Mouse (Mus musculus): ENCODE data around the gene Tbl2. TPM values are rescaled to one million over a fixed set of nuclear protein-coding genes. Genes with fewer than 3 reads are reported as not detected.

Gene Tbl2
- polyA plus RNA-seq, 2 experiments = 5.5 to 10.2 TPM

DNA sequence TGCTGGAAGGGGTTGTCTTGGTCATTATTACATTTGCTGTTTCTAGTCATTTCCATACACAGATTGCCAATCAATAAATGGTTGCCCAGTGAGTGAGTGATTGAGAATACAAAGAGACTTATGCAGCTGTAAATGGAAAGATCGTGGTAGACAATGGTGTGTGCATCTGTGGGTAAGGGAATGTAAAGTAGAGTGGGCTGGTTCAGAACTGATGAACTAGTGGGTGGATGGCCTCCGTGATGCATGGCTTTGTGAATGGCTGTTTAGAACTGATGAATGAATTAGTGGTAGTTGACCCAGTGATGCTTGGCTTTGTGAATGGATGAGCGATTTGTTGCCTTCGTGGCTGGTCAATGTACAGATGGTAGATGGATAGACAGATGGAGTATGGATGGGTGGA is 19.7 kb upstream of the Tbl2 start:
- ATAC-seq (ENCODE audit: insufficient read depth) (no peak), DNase-seq (ENCODE audit: low read depth in 3 of 3, low spot score in 3 of 3) (no peak)
- Histone ChIP-seq H3K27me3 (ENCODE audit: control insufficient read depth, insufficient read depth, low read length) (peaks cover 9% of the 10 kb centered on the region), H3K9ac (replicated peaks) (no peak overlapping the region), H3K4me3 (ENCODE audit: insufficient read depth in 1 of 2, low read depth in 2 of 2, low read length in 2 of 2) (no peak overlapping the region), H3K27ac (no peak overlapping the region), H3K4me2 (ENCODE audit: low read depth) (no peak overlapping the region), H3K36me3 (replicated peaks; ENCODE audit: control insufficient read depth, insufficient read depth, low read depth) (no peaks in the 10 kb centered on the region), H3K4me1 (replicated peaks; ENCODE audit: control insufficient read depth in 2 of 2, insufficient read depth in 2 of 2, low read length in 1 of 2) (peaks cover 0 to 4% of the 10 kb centered on the region in 2 experiments; a peak in 1 of 4 replicates), H3K9me3 (ENCODE audit: control insufficient read depth, low read length) (no peaks in the 10 kb centered on the region)
- WGBS (ENCODE audit: insufficient replicate concordance) = 61% methylated on average over 4 of the region's 4 CpGs
- TF ChIP-seq EP300 (IDR thresholded peaks at IDR 0.05; ENCODE audit: low read depth) (no peak), CTCF (IDR thresholded peaks at IDR 0.05; ENCODE audit: low read depth) (no peak)

DNA sequence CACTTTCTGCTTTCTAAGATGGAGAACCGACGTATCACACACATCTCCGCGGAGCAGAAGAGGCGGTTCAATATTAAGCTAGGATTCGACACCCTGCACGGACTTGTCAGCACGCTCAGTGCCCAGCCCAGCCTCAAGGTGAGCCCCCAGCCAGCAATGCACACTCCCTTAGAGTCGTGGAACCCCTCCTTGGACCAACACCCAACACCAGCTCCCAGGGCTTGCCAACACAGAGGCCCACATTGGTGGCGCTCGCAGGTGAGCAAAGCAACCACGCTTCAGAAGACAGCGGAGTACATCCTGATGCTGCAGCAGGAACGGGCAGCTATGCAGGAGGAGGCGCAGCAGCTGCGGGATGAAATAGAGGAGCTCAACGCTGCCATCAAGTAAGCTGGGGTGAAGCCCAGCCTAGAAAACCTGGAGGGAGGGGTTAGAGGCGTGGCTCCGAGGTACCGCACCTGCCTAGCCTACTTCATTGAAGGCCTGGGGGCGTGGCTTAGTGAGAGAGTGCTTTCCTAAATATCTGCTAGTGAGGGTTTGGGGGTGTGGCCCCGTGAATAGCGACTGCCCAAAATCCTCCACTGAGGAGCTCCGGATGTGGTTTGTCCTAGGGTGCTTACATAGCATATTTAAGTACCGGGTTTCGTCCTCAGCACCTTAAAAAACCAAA is 15.6 kb upstream of the Tbl2 start:
- no peak for TF ChIP-seq CTCF (IDR thresholded peaks at IDR 0.05; ENCODE audit: low read depth)
- no peak for TF ChIP-seq EP300 (IDR thresholded peaks at IDR 0.05; ENCODE audit: low read depth)
- H3K4me2 ChIP-seq (ENCODE audit: low read depth) = peak overlapping the region; percentile 61
- DNase-seq (ENCODE audit: low read depth in 3 of 3, low spot score in 3 of 3) = peak in 2 of 3 experiments; percentile 44 to 69
- H3K27ac ChIP-seq = no peak overlapping the region
- WGBS (ENCODE audit: insufficient replicate concordance) = 9% methylated on average over 26 of the region's 26 CpGs
- H3K4me3 ChIP-seq (ENCODE audit: insufficient read depth in 1 of 2, low read depth in 2 of 2, low read length in 2 of 2) = peak overlapping the region; percentile 20 to 38; a peak in 3 of 4 replicates
- no peak overlapping the region for H3K9ac ChIP-seq (replicated peaks)
- H3K36me3 ChIP-seq (replicated peaks; ENCODE audit: control insufficient read depth, insufficient read depth, low read depth) = no peaks in the 10 kb centered on the region
- peaks cover 0 to 4% of the 10 kb centered on the region in 2 experiments; a peak in 1 of 4 replicates for H3K4me1 ChIP-seq (replicated peaks; ENCODE audit: control insufficient read depth in 2 of 2, insufficient read depth in 2 of 2, low read length in 1 of 2)
- peaks cover 9% of the 10 kb centered on the region for H3K27me3 ChIP-seq (ENCODE audit: control insufficient read depth, insufficient read depth, low read length)
- H3K9me3 ChIP-seq (ENCODE audit: control insufficient read depth, low read length) = no peaks in the 10 kb centered on the region
- ATAC-seq (ENCODE audit: insufficient read depth) = peak; percentile 58

DNA sequence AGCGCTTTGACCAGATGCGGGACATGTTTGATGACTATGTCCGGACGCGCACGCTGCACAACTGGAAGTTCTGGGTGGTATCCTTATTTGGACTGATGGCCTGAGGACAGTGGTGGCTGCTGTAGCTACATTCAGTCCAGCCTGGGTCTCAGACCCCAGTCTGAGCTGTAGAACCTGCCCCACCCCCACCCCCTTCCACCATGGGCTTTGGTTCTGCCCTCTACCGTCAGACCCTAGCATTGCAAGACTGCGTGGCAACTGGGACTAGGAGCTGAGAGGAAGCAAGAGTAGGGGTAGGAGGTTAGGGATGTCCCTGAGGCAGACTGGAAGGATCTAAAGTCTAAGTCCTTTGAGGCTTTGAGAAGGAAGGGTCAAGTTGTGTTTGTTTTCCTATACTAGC is 14.9 kb upstream of the Tbl2 start:
- 0 out of 2 replicates have a peak, but pooled peaks have one; percentile 32 for ATAC-seq (ENCODE audit: insufficient read depth)
- Histone ChIP-seq H3K36me3 (replicated peaks; ENCODE audit: control insufficient read depth, insufficient read depth, low read depth) (no peaks in the 10 kb centered on the region), H3K9me3 (ENCODE audit: control insufficient read depth, low read length) (no peaks in the 10 kb centered on the region), H3K9ac (replicated peaks) (no peak overlapping the region), H3K27ac (no peak overlapping the region), H3K27me3 (ENCODE audit: control insufficient read depth, insufficient read depth, low read length) (peaks cover 9% of the 10 kb centered on the region), H3K4me2 (ENCODE audit: low read depth) (peak overlapping the region; percentile 61), H3K4me3 (ENCODE audit: insufficient read depth in 1 of 2, low read depth in 2 of 2, low read length in 2 of 2) (peak overlapping the region; percentile 20 to 38), H3K4me1 (replicated peaks; ENCODE audit: control insufficient read depth in 2 of 2, insufficient read depth in 2 of 2, low read length in 1 of 2) (peaks cover 0 to 4% of the 10 kb centered on the region in 2 experiments; a peak in 1 of 4 replicates)
- no peak for DNase-seq (ENCODE audit: low read depth in 3 of 3, low spot score in 3 of 3)
- TF ChIP-seq EP300 (IDR thresholded peaks at IDR 0.05; ENCODE audit: low read depth) (no peak), CTCF (IDR thresholded peaks at IDR 0.05; ENCODE audit: low read depth) (peak; percentile 75)
- WGBS (ENCODE audit: insufficient replicate concordance) = 6% methylated on average over 8 of the region's 8 CpGs

DNA sequence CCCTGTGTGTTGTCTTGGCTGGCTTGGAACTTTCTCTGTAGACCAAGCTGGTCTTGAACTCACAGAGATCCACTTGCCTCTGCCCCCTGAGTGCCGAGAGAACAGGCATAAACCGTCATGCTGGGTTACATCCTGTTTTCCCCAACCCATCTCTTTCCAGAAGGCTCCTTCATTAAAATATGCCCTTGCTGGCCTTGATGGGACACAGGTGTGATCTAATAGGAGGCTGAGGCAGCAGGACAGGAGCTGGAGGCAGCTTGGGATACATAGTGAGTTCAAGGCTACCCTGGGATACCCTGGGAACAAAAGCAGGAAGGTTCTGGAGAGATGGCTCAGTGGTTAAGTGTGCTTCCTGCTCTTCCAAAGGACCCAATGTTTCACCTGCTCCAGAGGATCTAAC is 9.6 kb upstream of the Tbl2 start:
- Histone ChIP-seq H3K9me3 (ENCODE audit: control insufficient read depth, low read length) (no peaks in the 10 kb centered on the region), H3K4me3 (ENCODE audit: insufficient read depth in 1 of 2, low read depth in 2 of 2, low read length in 2 of 2) (no peak overlapping the region), H3K27me3 (ENCODE audit: control insufficient read depth, insufficient read depth, low read length) (no peaks in the 10 kb centered on the region), H3K9ac (replicated peaks) (no peak overlapping the region), H3K4me2 (ENCODE audit: low read depth) (no peak overlapping the region), H3K4me1 (replicated peaks; ENCODE audit: control insufficient read depth in 2 of 2, insufficient read depth in 2 of 2, low read length in 1 of 2) (peaks cover 0 to 4% of the 10 kb centered on the region in 2 experiments; a peak in 1 of 4 replicates), H3K27ac (no peak overlapping the region), H3K36me3 (replicated peaks; ENCODE audit: control insufficient read depth, insufficient read depth, low read depth) (no peaks in the 10 kb centered on the region)
- WGBS (ENCODE audit: insufficient replicate concordance) = 49% methylated on average over 2 of the region's 2 CpGs
- no peak for DNase-seq (ENCODE audit: low read depth in 3 of 3, low spot score in 3 of 3)
- no peak for ATAC-seq (ENCODE audit: insufficient read depth)
- no peak for TF ChIP-seq EP300 (IDR thresholded peaks at IDR 0.05; ENCODE audit: low read depth)
- TF ChIP-seq CTCF (IDR thresholded peaks at IDR 0.05; ENCODE audit: low read depth) = no peak

DNA sequence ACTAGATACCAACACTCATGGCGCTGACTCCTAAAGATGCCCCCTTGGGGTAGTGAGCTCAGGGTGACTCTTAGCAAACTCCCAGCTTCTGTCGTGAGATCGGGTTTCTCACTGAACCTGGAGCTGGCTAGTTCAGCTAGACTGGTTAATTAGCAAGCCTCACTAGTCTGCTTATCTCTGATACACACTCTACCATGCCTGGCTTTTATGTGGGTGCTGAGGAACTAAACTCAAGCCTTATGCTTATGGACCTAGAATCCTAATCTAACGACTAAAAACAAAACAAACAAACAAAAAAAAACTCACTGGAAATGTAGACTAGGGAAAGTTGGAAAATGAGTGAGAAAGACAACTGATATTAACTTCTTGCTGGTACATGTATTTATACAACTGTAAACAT is 5.0 kb upstream of the Tbl2 start:
- 13% methylated on average over 4 of the region's 4 CpGs for WGBS (ENCODE audit: insufficient replicate concordance)

More for the DNA sequence above, 5.0 kb upstream of the Tbl2 start:
- TF ChIP-seq CTCF (IDR thresholded peaks at IDR 0.05; ENCODE audit: low read depth) (no peak), EP300 (IDR thresholded peaks at IDR 0.05; ENCODE audit: low read depth) (no peak)
- no peak overlapping the region for H3K27ac ChIP-seq
- H3K9me3 ChIP-seq (ENCODE audit: control insufficient read depth, low read length) = no peaks in the 10 kb centered on the region
- ATAC-seq (ENCODE audit: insufficient read depth) = no peak
- peaks cover 8 to 17% of the 10 kb centered on the region in 2 experiments for H3K4me1 ChIP-seq (replicated peaks; ENCODE audit: control insufficient read depth in 2 of 2, insufficient read depth in 2 of 2, low read length in 1 of 2)
- H3K9ac ChIP-seq (replicated peaks) = no peak overlapping the region
- no peak overlapping the region for H3K4me2 ChIP-seq (ENCODE audit: low read depth)
- DNase-seq (ENCODE audit: low read depth in 3 of 3, low spot score in 3 of 3) = no peak
- no peaks in the 10 kb centered on the region for H3K27me3 ChIP-seq (ENCODE audit: control insufficient read depth, insufficient read depth, low read length)
- no peak overlapping the region for H3K4me3 ChIP-seq (ENCODE audit: insufficient read depth in 1 of 2, low read depth in 2 of 2, low read length in 2 of 2)
- H3K36me3 ChIP-seq (replicated peaks; ENCODE audit: control insufficient read depth, insufficient read depth, low read depth) = no peaks in the 10 kb centered on the region

Data from liver, embryonic 14.5 days (tissue).